ENCODE assay signal across 24 mouse cellular contexts in the genomic region with DNA sequence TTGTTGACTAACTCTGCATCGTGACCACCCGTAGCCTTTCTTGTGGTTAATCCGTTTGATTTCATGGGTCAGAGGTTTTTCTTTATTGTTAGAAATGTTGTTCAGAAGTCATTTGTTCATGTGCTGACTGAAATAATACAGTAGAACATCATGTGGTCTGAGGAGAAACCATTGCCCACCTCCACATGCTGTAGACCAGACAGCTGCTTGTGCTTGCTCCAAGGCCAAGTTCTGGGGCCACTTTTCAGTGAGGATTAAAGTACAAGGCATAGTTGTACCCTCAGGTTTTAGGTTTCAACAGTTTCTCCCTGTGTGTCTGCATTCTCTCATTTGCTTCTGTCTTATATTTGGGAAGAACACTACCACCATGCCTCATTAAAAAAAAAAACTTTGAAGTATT. TPM values are rescaled to one million over a fixed set of nuclear protein-coding genes. Genes with fewer than 3 reads are reported as not detected.
"Had no signal": no experiment of that assay in that cellular context is flagged by ENCODE, and none has a peak within 500 bp of the region (broad histone marks: within the 10 kb centered on the region; RNA-seq: fewer than 3 reads in every experiment).

No protein-coding gene starts in this region.

- H3K4me3 ChIP-seq: neural tube, embryonic 12.5 days; neural tube, embryonic 13.5 days; neural tube, embryonic 15.5 days; stomach, embryonic 15.5 days had no signal

- H3K27me3 ChIP-seq: neural tube, embryonic 12.5 days; neural tube, embryonic 13.5 days; neural tube, embryonic 15.5 days; stomach, embryonic 15.5 days had no signal

- H3K4me2 ChIP-seq: neural tube, embryonic 12.5 days; neural tube, embryonic 13.5 days; neural tube, embryonic 15.5 days; stomach, embryonic 15.5 days had no signal

- DNase-seq: right cerebral cortex, adult 18-20 months; right cerebral cortex, postnatal 25 days; right cerebral cortex, postnatal 4 days; spleen, adult 18-20 months; thymus, adult 18-20 months; thymus, adult 2 months; thymus, postnatal 14 days; thymus, postnatal 25 days; thymus, postnatal 36 days; thymus, postnatal 4 days had no signal

RNA-seq across cellular contexts. Expression of a gene that starts 5.0 kb away (rescaled TPM):
- polyA plus RNA-seq: neural tube, embryonic 11.5 days; neural tube, embryonic 12.5 days; neural tube, embryonic 13.5 days; neural tube, embryonic 14.5 days; neural tube, embryonic 15.5 days; small intestine, adult 2 months; spleen, adult 2 months; stomach, embryonic 14.5 days; stomach, embryonic 15.5 days; stomach, embryonic 16.5 days; stomach, postnatal 0 days; testis, adult 2 months; thymus, adult 2 months; thymus, postnatal 0 days; urinary bladder, adult 2 months had no signal

RNA-seq across cellular contexts. Expression of a gene that starts 23.9 kb away (rescaled TPM):
- polyA plus RNA-seq: small intestine, adult 2 months; spleen, adult 2 months had no signal
